Mouse (Mus musculus): ENCODE measurements around the gene Fn3k. TPM values are rescaled to one million over a fixed set of nuclear protein-coding genes. Genes with fewer than 3 reads are reported as not detected.

Fn3k gene
- total and polyA plus RNA-seq, 3 experiments, result 0.07 to 0.27 TPM; not detected in 1

DNA sequence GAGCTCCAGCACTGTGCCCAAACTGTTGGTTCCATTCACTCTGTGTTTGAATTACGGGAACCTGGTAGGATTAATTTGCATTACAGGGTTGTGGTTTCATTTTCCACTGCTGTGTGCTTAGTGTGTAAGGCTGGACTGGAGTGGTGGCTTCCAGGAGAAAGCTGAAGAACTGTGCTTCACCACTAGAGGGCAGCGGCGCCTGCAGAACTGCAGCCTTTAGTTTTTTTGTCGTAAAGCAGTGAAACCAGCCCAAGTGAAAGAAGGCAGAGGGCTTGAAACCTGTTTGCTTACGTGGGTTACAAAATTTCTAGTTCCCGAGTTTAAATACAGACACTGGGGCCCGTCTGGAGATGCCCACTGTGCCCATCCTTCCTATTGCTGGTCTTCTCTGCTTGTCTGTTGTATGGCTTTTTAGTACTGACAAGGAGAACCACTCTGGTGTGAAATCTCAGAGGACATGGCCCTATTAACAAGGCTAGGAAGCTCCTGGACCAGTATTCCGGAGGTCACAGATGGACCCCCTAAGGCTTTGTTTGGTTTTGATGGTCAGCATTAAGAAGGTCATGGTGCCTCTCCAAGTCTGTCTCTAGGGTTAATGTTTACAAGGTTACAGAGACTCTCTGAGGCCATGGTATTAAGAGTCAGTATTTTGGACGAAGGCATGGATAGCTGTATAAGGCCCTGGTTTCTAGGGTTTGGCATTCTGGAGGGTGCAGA is 41.1 kb downstream of the Fn3k start:
- H3K4me3 ChIP-seq (ENCODE audit: control insufficient read depth in 1 of 2, insufficient read depth in 1 of 2, low read depth in 2 of 2, low read length in 2 of 2), result no peak overlapping the region
- no peaks in the 10 kb centered on the region for H3K9me3 ChIP-seq (replicated peaks; ENCODE audit: insufficient read depth, low read length)
- DNase-seq (ENCODE audit: low read depth, low spot score), result peak; percentile 85
- peaks cover 0 to 15% of the 10 kb centered on the region in 2 experiments; a peak in 3 of 4 replicates for H3K36me3 ChIP-seq (ENCODE audit: control insufficient read depth in 1 of 2, insufficient read depth in 2 of 2, low read length in 2 of 2)
- TF ChIP-seq CTCF (IDR thresholded peaks at IDR 0.05 in 2 of 3, conservative IDR thresholded peaks at IDR 0.05 in 1 of 3; ENCODE audit: control insufficient read depth in 1 of 3, insufficient read depth in 1 of 3, low read depth in 2 of 3, low read length in 3 of 3, poor library complexity in 1 of 3, severe bottlenecking in 1 of 3) (peak; percentile 90 to 99 (median 98)), ZNF384 (IDR thresholded peaks at IDR 0.05; ENCODE audit: low read depth, low read length) (peak; percentile 76), ZC3H11A (IDR thresholded peaks at IDR 0.05; ENCODE audit: low read depth, low read length) (peak; percentile 93), GATA1 (IDR thresholded peaks at IDR 0.05; ENCODE audit: low read depth, low read length) (no peak), BHLHE40 (IDR thresholded peaks at IDR 0.05; ENCODE audit: borderline replicate concordance, low read depth, low read length) (no peak), SMC3 (IDR thresholded peaks at IDR 0.05; ENCODE audit: low read depth, low read length) (peak; percentile 96), RAD21 (IDR thresholded peaks at IDR 0.05; ENCODE audit: low read depth, low read length) (peak; percentile 97)
- peak overlapping the region; percentile 19; the same call in 1 of the 2 replicates for H3K9ac ChIP-seq (ENCODE audit: control insufficient read depth, low read depth, low read length, poor library complexity, severe bottlenecking)
- no peaks in the 10 kb centered on the region for H3K4me1 ChIP-seq (ENCODE audit: control insufficient read depth in 1 of 2, insufficient read depth in 2 of 2, low read length in 2 of 2)
- H3K27me3 ChIP-seq (ENCODE audit: control insufficient read depth in 1 of 2, insufficient read depth in 2 of 2, low read length in 2 of 2), result no peaks in the 10 kb centered on the region
- no peak overlapping the region for H3K27ac ChIP-seq (ENCODE audit: control insufficient read depth, low read depth, low read length)
- no peaks in the 10 kb centered on the region for H3K79me2 ChIP-seq (ENCODE audit: control insufficient read depth, insufficient read depth, low read length, poor library complexity)

DNA sequence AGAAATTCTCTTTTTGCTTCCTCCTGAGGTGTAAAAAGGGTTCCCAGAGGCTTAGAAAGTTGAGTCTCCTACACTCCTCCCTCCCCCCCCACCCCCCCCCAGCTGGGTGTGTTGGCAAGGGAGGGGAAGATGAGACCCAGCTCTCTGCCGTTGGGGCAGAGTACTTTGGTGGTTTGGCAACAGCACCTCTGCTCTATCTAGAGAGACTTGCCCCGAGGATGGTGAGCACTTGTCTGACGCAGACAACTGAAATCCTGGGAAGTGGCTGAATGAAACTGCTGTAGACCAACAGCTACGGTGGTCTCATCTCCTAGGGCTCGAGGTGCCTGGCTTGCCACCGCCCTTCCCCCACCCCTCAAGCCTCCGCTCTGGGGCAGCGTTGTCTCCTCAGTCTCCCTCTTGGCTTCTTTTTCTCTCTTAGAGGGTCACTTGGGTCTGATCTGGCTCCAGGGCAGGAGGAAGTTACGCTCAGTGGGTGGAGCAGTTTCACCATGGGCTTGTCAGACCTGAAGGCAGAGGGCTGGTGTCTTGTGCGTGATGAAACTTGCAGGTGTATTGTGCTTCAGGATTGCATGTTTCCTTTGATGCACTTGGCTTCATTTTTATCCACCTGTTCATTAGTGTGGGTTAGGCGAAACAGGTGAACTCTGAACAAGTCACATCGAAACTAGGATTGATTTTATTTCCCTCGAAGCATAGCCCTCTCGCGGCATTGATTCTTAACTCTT is 44.9 kb downstream of the Fn3k start:
- peak overlapping the region; percentile 32; the same call in 1 of the 2 replicates for H3K27ac ChIP-seq (ENCODE audit: control insufficient read depth, low read depth, low read length)
- no peaks in the 10 kb centered on the region for H3K9me3 ChIP-seq (replicated peaks; ENCODE audit: insufficient read depth, low read length)
- H3K27me3 ChIP-seq (ENCODE audit: control insufficient read depth in 1 of 2, insufficient read depth in 2 of 2, low read length in 2 of 2), result no peaks in the 10 kb centered on the region
- no peak overlapping the region for H3K4me3 ChIP-seq (ENCODE audit: control insufficient read depth in 1 of 2, insufficient read depth in 1 of 2, low read depth in 2 of 2, low read length in 2 of 2)
- no peak overlapping the region for H3K9ac ChIP-seq (ENCODE audit: control insufficient read depth, low read depth, low read length, poor library complexity, severe bottlenecking)
- DNase-seq (ENCODE audit: low read depth, low spot score), result no peak
- TF ChIP-seq CTCF (IDR thresholded peaks at IDR 0.05 in 2 of 3, conservative IDR thresholded peaks at IDR 0.05 in 1 of 3; ENCODE audit: control insufficient read depth in 1 of 3, insufficient read depth in 1 of 3, low read depth in 2 of 3, low read length in 3 of 3, poor library complexity in 1 of 3, severe bottlenecking in 1 of 3), result no peak
- TF ChIP-seq MYC (IDR thresholded peaks at IDR 0.05; ENCODE audit: low read depth, low read length), result no peak
- no peak for TF ChIP-seq USF2 (IDR thresholded peaks at IDR 0.05; ENCODE audit: borderline replicate concordance in 1 of 2, insufficient read depth in 1 of 2, low read depth in 1 of 2, low read length in 2 of 2)
- TF ChIP-seq BHLHE40 (IDR thresholded peaks at IDR 0.05; ENCODE audit: borderline replicate concordance, low read depth, low read length), result no peak
- TF ChIP-seq MEF2A (IDR thresholded peaks at IDR 0.05; ENCODE audit: extremely low read depth, insufficient replicate concordance, low read depth, low read length, poor library complexity, severe bottlenecking), result no peak
- no peak for TF ChIP-seq SIN3A (IDR thresholded peaks at IDR 0.05; ENCODE audit: low read length)
- no peak for TF ChIP-seq USF1 (IDR thresholded peaks at IDR 0.05; ENCODE audit: low read depth, low read length)
- H3K36me3 ChIP-seq (ENCODE audit: control insufficient read depth in 1 of 2, insufficient read depth in 2 of 2, low read length in 2 of 2), result peaks cover 0 to 15% of the 10 kb centered on the region in 2 experiments; a peak in 3 of 4 replicates
- H3K79me2 ChIP-seq (ENCODE audit: control insufficient read depth, insufficient read depth, low read length, poor library complexity), result no peaks in the 10 kb centered on the region
- H3K4me1 ChIP-seq (ENCODE audit: control insufficient read depth in 1 of 2, insufficient read depth in 2 of 2, low read length in 2 of 2), result no peaks in the 10 kb centered on the region

Measured in MEL (cell line).